Mouse (Mus musculus) lung, postnatal 0 days (tissue): ENCODE results near the gene Fam228b.

Experiments
- CTCF ChIP-seq: IDR thresholded peaks from 2 replicates; pipeline ENCODE4 v1.5.1; 2016; ENCODE audit warnings: antibody characterized with exemption, mild to moderate bottlenecking
- EP300 ChIP-seq: IDR thresholded peaks from 2 replicates; pipeline ENCODE4 v1.6.1; 2016; ENCODE audit warnings: antibody characterized with exemption, mild to moderate bottlenecking, control low read depth

DNA sequence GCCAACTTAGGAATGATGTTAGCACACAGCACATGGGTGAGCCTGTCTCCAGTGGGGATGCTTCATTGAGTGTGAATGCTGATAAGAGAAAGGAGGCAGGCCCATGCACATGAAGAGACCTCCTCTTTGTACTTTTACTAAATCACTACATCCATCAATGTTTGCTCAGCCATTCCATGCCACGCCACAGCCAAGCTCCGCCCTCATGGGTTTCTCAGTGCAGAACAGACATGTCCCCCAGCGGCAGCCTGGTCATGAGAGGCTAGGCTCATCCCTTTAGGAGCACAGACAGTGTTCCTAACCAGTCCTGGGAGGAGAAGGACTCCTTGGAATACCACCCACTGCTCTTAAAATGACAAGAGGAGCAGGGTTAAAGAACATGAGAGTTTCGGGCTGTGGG lies 37.4 kb downstream of the Fam228b start:
- no peak for TF ChIP-seq CTCF
- no peak for TF ChIP-seq EP300
